Mouse (Mus musculus): ENCODE data around the gene Dock4. TPM values are rescaled to one million over a fixed set of nuclear protein-coding genes. Genes with fewer than 3 reads are reported as not detected.

The Dock4 gene
- polyA plus RNA-seq, 1 experiment from 2014 or later, result 34.3 TPM

GRCm38 (mm10) chr12:40508416-40508815, 62.7 kb downstream of the Dock4 start:
- Histone ChIP-seq H3K4me3 (replicated peaks; ENCODE audit: low read depth, low read length) (no peak overlapping the region), H3K36me3 (ENCODE audit: control insufficient read depth, insufficient read depth, low read length) (no peaks in the 10 kb centered on the region), H3K27me3 (ENCODE audit: control insufficient read depth, insufficient read depth, low read length) (no peaks in the 10 kb centered on the region), H3K27ac (replicated peaks; ENCODE audit: low read depth, low read length) (no peak overlapping the region), H3K9ac (replicated peaks; ENCODE audit: low read length) (no peak overlapping the region), H3K4me2 (ENCODE audit: low read length) (no peak overlapping the region), H3K9me3 (ENCODE audit: control insufficient read depth, low read length) (no peaks in the 10 kb centered on the region), H3K4me1 (ENCODE audit: control insufficient read depth, insufficient read depth, low read length) (peaks cover 25% of the 10 kb centered on the region)
- DNase-seq, result no peak
- no peak for ATAC-seq (ENCODE audit: low FRiP score, low TSS enrichment)
- WGBS, result 39% methylated on average over 8 of the region's 8 CpGs

GRCm38 (mm10) chr12:40511643-40512369, 66.1 kb downstream of the Dock4 start:
- DNase-seq (peak; percentile 55), ATAC-seq (ENCODE audit: low FRiP score, low TSS enrichment) (peak; percentile 59; the same call in 1 of the 2 replicates)
- Histone ChIP-seq H3K27me3 (ENCODE audit: control insufficient read depth, insufficient read depth, low read length) (no peaks in the 10 kb centered on the region), H3K27ac (replicated peaks; ENCODE audit: low read depth, low read length) (peak overlapping the region; percentile 66), H3K36me3 (ENCODE audit: control insufficient read depth, insufficient read depth, low read length) (no peaks in the 10 kb centered on the region), H3K4me1 (ENCODE audit: control insufficient read depth, insufficient read depth, low read length) (peaks cover 25% of the 10 kb centered on the region), H3K9ac (replicated peaks; ENCODE audit: low read length) (0 out of 2 replicates have a peak overlapping the region, but pooled peaks have one; percentile 23), H3K4me3 (replicated peaks; ENCODE audit: low read depth, low read length) (no peak overlapping the region), H3K9me3 (ENCODE audit: control insufficient read depth, low read length) (no peaks in the 10 kb centered on the region), H3K4me2 (ENCODE audit: low read length) (no peak overlapping the region)
- 27% methylated on average over 8 of the region's 8 CpGs for WGBS

- peak; percentile 53; the same call in 1 of the 2 replicates for ATAC-seq (ENCODE audit: low FRiP score, low TSS enrichment)
- H3K9ac ChIP-seq (replicated peaks; ENCODE audit: low read length), result 0 out of 2 replicates have a peak overlapping the region, but pooled peaks have one; percentile 23
Observed at GRCm38 (mm10) chr12:40512370-40512693, 66.6 kb downstream of the Dock4 start.

GRCm38 (mm10) chr12:40512994-40513393, 67.2 kb downstream of the Dock4 start:
- ATAC-seq (ENCODE audit: low FRiP score, low TSS enrichment) (no peak), DNase-seq (peak; percentile 47)
- Histone ChIP-seq H3K36me3 (ENCODE audit: control insufficient read depth, insufficient read depth, low read length) (no peaks in the 10 kb centered on the region), H3K27ac (replicated peaks; ENCODE audit: low read depth, low read length) (peak overlapping the region; percentile 57), H3K4me2 (ENCODE audit: low read length) (no peak overlapping the region; the same call in 1 of the 2 replicates), H3K9ac (replicated peaks; ENCODE audit: low read length) (no peak overlapping the region), H3K27me3 (ENCODE audit: control insufficient read depth, insufficient read depth, low read length) (no peaks in the 10 kb centered on the region), H3K4me1 (ENCODE audit: control insufficient read depth, insufficient read depth, low read length) (peaks cover 23% of the 10 kb centered on the region), H3K9me3 (ENCODE audit: control insufficient read depth, low read length) (no peaks in the 10 kb centered on the region), H3K4me3 (replicated peaks; ENCODE audit: low read depth, low read length) (no peak overlapping the region)
- WGBS, result 16% methylated on average over 7 of the region's 7 CpGs

More at GRCm38 (mm10) chr12:40512370-40512693, 66.6 kb downstream of the Dock4 start:
- H3K9me3 ChIP-seq (ENCODE audit: control insufficient read depth, low read length), result no peaks in the 10 kb centered on the region
- DNase-seq, result peak; percentile 37
- H3K4me1 ChIP-seq (ENCODE audit: control insufficient read depth, insufficient read depth, low read length), result peaks cover 25% of the 10 kb centered on the region
- no peak overlapping the region for H3K4me3 ChIP-seq (replicated peaks; ENCODE audit: low read depth, low read length)
- no peaks in the 10 kb centered on the region for H3K36me3 ChIP-seq (ENCODE audit: control insufficient read depth, insufficient read depth, low read length)
- H3K27ac ChIP-seq (replicated peaks; ENCODE audit: low read depth, low read length), result peak overlapping the region; percentile 66
- H3K27me3 ChIP-seq (ENCODE audit: control insufficient read depth, insufficient read depth, low read length), result no peaks in the 10 kb centered on the region
- WGBS, result 44% methylated on average over 2 of the region's 2 CpGs
- H3K4me2 ChIP-seq (ENCODE audit: low read length), result no peak overlapping the region

- no peak overlapping the region for H3K9ac ChIP-seq (replicated peaks; ENCODE audit: low read length)
- WGBS, result 77% methylated on average over 6 of the region's 6 CpGs
- ATAC-seq (ENCODE audit: low FRiP score, low TSS enrichment) (no peak), DNase-seq (no peak)
- H3K4me1 ChIP-seq (ENCODE audit: control insufficient read depth, insufficient read depth, low read length), result peaks cover 21% of the 10 kb centered on the region
- H3K27ac ChIP-seq (replicated peaks; ENCODE audit: low read depth, low read length), result no peak overlapping the region
- no peaks in the 10 kb centered on the region for H3K36me3 ChIP-seq (ENCODE audit: control insufficient read depth, insufficient read depth, low read length)
- H3K4me2 ChIP-seq (ENCODE audit: low read length), result no peak overlapping the region
- H3K27me3 ChIP-seq (ENCODE audit: control insufficient read depth, insufficient read depth, low read length), result no peaks in the 10 kb centered on the region
- no peaks in the 10 kb centered on the region for H3K9me3 ChIP-seq (ENCODE audit: control insufficient read depth, low read length)
- H3K4me3 ChIP-seq (replicated peaks; ENCODE audit: low read depth, low read length), result no peak overlapping the region
Observed at GRCm38 (mm10) chr12:40514021-40514420, 68.3 kb downstream of the Dock4 start.

- Histone ChIP-seq H3K27me3 (ENCODE audit: control insufficient read depth, insufficient read depth, low read length) (no peaks in the 10 kb centered on the region), H3K4me2 (ENCODE audit: low read length) (no peak overlapping the region), H3K4me1 (ENCODE audit: control insufficient read depth, insufficient read depth, low read length) (no peaks in the 10 kb centered on the region), H3K9ac (replicated peaks; ENCODE audit: low read length) (no peak overlapping the region), H3K9me3 (ENCODE audit: control insufficient read depth, low read length) (no peaks in the 10 kb centered on the region), H3K27ac (replicated peaks; ENCODE audit: low read depth, low read length) (no peak overlapping the region), H3K4me3 (replicated peaks; ENCODE audit: low read depth, low read length) (no peak overlapping the region), H3K36me3 (ENCODE audit: control insufficient read depth, insufficient read depth, low read length) (no peaks in the 10 kb centered on the region)
- ATAC-seq (ENCODE audit: low FRiP score, low TSS enrichment) (no peak), DNase-seq (no peak)
- WGBS, result 94% methylated on average over 4 of the region's 4 CpGs
Observed at GRCm38 (mm10) chr12:40522468-40522867, 76.7 kb downstream of the Dock4 start.

- Histone ChIP-seq H3K27me3 (ENCODE audit: control insufficient read depth, insufficient read depth, low read length) (no peaks in the 10 kb centered on the region), H3K4me2 (ENCODE audit: low read length) (no peak overlapping the region), H3K4me3 (replicated peaks; ENCODE audit: low read depth, low read length) (no peak overlapping the region), H3K9me3 (ENCODE audit: control insufficient read depth, low read length) (no peaks in the 10 kb centered on the region), H3K9ac (replicated peaks; ENCODE audit: low read length) (no peak overlapping the region), H3K36me3 (ENCODE audit: control insufficient read depth, insufficient read depth, low read length) (no peaks in the 10 kb centered on the region), H3K27ac (replicated peaks; ENCODE audit: low read depth, low read length) (no peak overlapping the region), H3K4me1 (ENCODE audit: control insufficient read depth, insufficient read depth, low read length) (no peaks in the 10 kb centered on the region)
- DNase-seq (no peak), ATAC-seq (ENCODE audit: low FRiP score, low TSS enrichment) (no peak)
- 93% methylated on average over 4 of the region's 4 CpGs for WGBS
Observed at GRCm38 (mm10) chr12:40523020-40523419, 77.3 kb downstream of the Dock4 start.

- Histone ChIP-seq H3K27me3 (ENCODE audit: control insufficient read depth, insufficient read depth, low read length) (no peaks in the 10 kb centered on the region), H3K4me2 (ENCODE audit: low read length) (no peak overlapping the region), H3K4me1 (ENCODE audit: control insufficient read depth, insufficient read depth, low read length) (no peaks in the 10 kb centered on the region), H3K9ac (replicated peaks; ENCODE audit: low read length) (no peak overlapping the region), H3K36me3 (ENCODE audit: control insufficient read depth, insufficient read depth, low read length) (no peaks in the 10 kb centered on the region), H3K27ac (replicated peaks; ENCODE audit: low read depth, low read length) (no peak overlapping the region), H3K9me3 (ENCODE audit: control insufficient read depth, low read length) (no peaks in the 10 kb centered on the region), H3K4me3 (replicated peaks; ENCODE audit: low read depth, low read length) (no peak overlapping the region)
- WGBS, result 97% methylated on average over 3 of the region's 3 CpGs
- DNase-seq (no peak), ATAC-seq (ENCODE audit: low FRiP score, low TSS enrichment) (no peak)
Observed at GRCm38 (mm10) chr12:40525045-40525444, 79.3 kb downstream of the Dock4 start.

Measured in midbrain, embryonic 14.5 days (tissue).